Mouse (Mus musculus): Measurements from ENCODE around the gene Uvrag.
A peak's percentile ranks its signal among the peaks of the same experiment; 100 is the strongest.

DNA sequence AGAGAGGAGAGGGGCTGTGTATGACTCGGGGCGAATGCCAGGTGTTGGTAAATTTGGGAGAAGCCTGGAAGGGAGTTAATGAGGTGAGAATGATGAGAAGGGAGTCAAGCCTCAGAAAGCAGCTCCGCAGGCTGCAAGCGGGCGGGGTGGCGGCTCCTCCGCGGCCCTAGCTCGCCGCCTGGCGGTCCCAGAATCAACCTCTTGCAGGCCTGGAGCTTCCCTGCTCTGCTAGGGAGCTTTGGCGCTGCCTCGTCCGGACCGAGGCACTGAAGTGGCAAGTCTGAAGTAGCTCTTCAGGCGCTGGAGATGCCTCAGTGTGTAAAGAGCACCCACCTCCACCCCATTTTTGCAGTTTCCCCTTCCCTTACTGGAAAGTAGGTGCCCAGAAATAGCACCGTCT is 303.0 kb downstream of the Uvrag start:
- TF ChIP-seq CTCF (IDR thresholded peaks at IDR 0.05; ENCODE audit: extremely low read depth, insufficient read depth, insufficient read length, insufficient replicate concordance) (peak; percentile 52; the same call in 1 of the 2 replicates), POLR2A (IDR thresholded peaks at IDR 0.05; ENCODE audit: low read depth, low read length) (no peak)
